Mouse (Mus musculus) hindlimb bud, embryonic 11.5 days (tissue): ENCODE measurements around the gene Mis18bp1.
"Not testable (repeated sequence)": the region's sequence is repeated elsewhere in the genome, so short reads cannot be mapped to it uniquely, and the experiment has no call there.

Experiments
- DNase-seq: peaks from one replicate; pipeline ENCODE4 v3.0.0-alpha.2; 2012; ENCODE audit warnings: low read depth, low spot score; ENCODE audit errors: extremely low spot score

Gene Mis18bp1

DNA sequence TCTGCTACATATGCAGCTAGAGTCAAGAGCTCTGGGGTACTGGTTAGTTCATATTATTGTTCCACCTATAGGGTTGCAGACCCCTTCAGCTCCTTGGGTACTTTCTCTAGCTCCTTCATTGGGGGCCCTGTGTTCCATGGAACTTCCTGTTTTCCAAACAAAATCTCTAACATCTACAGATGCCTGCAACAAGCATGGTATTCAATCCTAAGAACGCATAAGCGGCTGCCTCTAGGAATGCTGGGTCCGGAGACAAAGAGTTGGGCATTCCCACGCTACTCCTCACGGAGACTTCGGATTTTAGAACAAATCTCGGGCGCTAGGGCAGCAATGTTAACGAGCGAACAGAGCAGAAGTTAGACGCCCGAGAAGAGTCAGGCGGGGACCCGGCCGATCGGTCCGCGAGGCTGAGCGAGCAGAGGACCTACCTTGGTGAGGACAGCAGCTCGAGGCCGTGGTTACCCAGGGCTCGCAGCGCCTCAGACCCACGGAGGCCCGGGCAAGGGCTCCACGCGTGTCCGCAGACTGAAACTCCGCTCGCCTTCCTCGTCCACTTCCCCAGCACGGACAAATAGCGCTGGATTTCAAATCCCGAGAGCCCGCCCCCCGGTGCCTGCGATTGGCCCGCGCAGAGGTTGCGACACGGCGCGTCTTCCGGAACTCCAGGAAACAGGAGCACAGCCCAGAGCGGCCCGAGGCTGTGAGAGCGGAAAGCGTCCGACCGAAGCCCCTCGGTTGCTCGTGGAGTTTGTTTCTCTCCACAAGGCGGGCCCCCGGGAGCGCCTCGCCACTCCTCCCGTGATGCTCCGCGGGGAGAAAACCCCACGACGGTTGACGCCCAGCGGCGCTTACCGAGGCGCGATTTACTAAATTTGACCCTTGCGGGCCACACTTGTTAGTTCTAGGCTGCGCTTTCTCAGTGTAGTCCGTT lies at the start of gene Mis18bp1:
Gene Mis18bp1 (minus strand): TSS at position 584 of the 931 bp plus-strand sequence.
- DNase-seq: peak; percentile 70

GRCm38 (mm10) chr12:65216404-65216840 lies 44.0 kb upstream of the Mis18bp1 start:
- DNase-seq: no peak

GRCm38 (mm10) chr12:65206431-65206830 lies 34.0 kb upstream of the Mis18bp1 start:
- no peak for DNase-seq

GRCm38 (mm10) chr12:65201812-65202211 lies 29.4 kb upstream of the Mis18bp1 start:
- no peak for DNase-seq

GRCm38 (mm10) chr12:65194003-65194530 lies 21.7 kb upstream of the Mis18bp1 start:
- DNase-seq: no peak

- no peak for DNase-seq
Observed at GRCm38 (mm10) chr12:65189213-65189612, 16.8 kb upstream of the Mis18bp1 start.

DNA sequence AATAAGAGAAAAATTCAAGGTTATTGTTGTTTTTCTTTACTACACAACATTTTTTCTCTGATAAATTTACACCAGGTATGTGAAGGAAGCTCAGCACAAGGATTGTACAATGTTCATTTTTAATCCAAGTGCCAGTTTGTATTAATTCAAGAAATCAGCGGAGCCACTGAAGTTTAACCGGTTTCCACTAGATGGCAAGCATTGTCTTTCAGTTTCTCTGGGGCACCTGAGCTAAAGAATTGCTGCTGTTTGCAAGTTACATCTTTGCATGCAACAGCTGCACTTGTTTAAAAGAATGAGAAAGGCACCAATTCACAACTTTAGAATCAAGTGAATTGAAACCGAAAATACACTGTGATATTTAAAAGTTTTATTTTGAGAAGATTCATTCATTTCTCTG lies 15.0 kb upstream of the Mis18bp1 start:
- DNase-seq: no peak

GRCm38 (mm10) chr12:65173736-65174135 lies 1.3 kb upstream of the Mis18bp1 start:
- no peak for DNase-seq

DNA sequence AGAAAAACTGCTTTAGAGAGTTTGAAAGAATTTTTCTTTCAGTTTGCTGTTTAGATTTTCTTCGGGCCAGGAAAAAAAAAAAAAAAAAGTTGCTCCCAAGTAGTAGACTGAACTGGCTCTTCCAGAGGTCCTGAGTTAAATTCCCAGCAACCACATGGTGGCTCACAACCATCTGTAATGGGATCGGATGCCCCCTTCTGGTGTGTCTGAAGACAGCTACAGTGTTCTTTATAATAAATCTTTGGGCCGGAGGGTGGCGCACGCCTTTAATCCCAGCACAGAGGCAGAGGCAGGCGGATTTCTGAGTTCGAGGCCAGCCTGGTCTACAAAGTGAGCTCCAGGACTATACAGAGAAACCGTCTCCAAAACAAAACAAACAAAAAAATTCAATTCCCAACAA lies 555 bp upstream of the Mis18bp1 start:
- DNase-seq: not testable (repeated sequence)

DNA sequence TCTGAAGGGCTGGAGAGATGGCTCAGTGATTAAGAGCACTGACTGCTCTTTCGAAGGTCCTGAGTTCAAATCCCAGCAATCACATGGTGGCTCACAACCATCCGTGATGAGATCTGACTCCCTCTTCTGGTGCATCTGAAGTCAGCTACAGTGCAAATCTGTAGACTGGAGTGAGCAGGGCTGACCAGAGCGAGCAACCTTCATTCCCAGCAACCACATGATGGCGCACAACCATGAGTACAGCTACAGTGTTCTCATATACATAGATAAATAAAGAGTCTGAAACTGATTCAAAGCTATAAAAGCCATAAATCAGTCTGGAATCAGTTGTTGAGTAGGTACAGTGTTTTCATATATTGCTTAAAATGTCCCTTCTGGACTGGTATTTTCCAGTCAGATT lies 36.3 kb downstream of the Mis18bp1 start:
- DNase-seq: not testable (repeated sequence)

- DNase-seq: no peak
Observed at GRCm38 (mm10) chr12:65119451-65119850, 53.0 kb downstream of the Mis18bp1 start.

DNA sequence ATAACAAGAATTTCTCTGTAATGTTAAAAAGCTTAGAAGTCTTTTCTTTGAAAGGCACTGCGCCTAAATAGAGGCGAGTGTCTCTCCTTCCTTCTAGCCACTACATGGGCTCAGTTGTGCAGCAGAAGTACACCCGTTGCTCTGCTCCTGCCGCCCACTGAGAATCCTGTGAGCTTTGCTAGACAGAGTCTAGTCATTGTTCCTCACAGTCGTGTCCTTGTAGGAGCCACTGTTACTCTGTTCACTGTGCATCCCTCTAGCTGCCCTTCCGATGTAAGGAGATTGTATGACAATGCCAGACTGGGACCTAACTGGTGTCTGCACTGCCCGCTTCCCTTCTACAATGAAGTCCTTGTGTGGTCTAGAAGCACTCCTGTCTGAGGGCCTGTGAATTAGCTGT lies 53.4 kb downstream of the Mis18bp1 start:
- DNase-seq: no peak

- DNase-seq: not testable (repeated sequence)
Observed at GRCm38 (mm10) chr12:65114978-65115377, 57.4 kb downstream of the Mis18bp1 start.

DNA sequence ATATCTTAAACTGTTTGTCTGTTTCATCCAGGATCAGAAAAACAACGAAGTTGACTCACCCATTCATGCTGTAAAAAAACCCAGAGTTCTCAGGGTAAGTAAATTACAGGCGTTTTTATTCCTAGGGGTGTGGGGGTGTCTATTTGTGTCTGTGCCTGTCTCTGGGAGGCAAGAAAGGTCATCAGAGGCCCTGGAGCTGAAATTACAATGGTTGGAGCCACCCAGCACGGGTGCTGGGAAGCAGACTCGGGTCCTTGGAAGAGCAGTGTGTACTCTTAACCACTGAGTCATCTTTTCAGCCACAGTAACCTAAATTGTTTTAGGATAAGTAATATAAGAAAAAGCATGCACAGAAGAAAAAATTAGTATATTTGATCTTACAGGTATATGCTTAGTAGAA lies 58.5 kb downstream of the Mis18bp1 start:
- no peak for DNase-seq

- DNase-seq: no peak
Observed at GRCm38 (mm10) chr12:65112811-65113210, 59.6 kb downstream of the Mis18bp1 start.

DNA sequence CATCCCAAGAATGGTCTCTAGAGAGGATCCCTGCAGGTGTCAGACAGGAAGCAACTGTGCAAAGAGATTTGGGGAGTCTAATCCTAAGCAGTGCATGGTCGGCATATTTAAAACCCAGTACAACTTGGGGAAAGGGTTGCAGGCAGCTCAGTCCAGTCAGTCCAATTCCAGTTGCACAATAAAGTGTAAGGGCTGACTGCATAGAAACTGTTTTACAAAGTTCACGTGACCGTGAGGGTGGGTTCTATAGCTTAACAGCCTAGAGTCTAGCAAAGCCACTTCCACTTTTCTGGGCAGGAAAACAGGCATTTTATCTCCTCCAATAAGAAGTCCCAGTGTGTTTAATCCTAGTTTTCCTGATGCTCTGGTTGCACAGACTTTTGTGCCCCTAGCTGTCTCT lies 60.9 kb downstream of the Mis18bp1 start:
- no peak for DNase-seq

DNA sequence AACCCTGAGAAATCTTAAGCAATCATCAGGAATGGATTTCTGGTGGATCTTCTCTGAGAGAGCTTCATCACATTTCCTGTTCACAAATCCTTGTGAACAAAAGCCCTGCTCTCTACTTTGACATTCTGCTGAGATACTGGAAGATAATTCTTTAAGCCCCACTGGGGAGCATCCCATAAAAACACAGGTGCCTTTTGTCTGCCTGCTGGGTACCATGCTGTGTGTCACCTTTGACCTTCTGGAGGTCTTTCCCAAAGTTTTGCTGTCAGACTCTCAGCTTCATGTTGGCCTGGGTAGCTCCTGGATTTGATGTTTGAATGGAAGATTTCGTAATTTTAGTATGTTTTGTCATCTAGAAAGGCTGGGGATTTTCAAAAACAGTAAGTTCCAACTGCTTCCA lies 63.7 kb downstream of the Mis18bp1 start:
- no peak for DNase-seq
